12 mouse cellular contexts compared by ENCODE assay signal in the genomic region with DNA sequence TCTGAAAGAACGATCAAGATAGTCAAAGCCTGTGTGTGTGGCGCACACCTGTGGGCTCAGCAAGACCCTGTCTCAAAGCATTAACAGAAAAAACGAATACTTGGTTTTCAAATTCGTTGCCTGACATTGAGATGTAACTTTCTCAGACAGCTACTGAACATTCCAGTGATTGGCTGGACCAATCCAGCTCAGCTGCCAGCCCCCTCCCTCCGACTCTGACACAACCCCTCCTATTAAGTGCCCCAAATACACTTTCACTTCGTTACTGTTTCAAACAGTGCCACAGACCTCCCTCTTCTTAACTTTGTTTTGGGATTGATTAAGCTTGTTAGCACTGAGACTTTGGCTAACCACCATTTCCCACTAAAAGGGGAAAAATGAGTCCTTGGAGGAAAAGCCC. TPM values are rescaled to one million over a fixed set of nuclear protein-coding genes. Genes with fewer than 3 reads are reported as not detected.
DNase-seq lines count a peak whose midpoint lies in the region; ATAC-seq and TF ChIP-seq lines count a peak whose summit lies in the region.
"Had no signal": no experiment of that assay in that cellular context is flagged by ENCODE, and none has a peak within 500 bp of the region (broad histone marks: within the 10 kb centered on the region; RNA-seq: fewer than 3 reads in every experiment).

No protein-coding gene starts in this region.

- DNase-seq in heart, adult 8-10 months (ENCODE audit: low spot score): no peak
- no peak for DNase-seq in lung, adult 2 months
- peak; percentile 59 for DNase-seq in thymus, postnatal 4 days
- DNase-seq: cerebellum, adult 11 months; layer of hippocampus, adult 9-11 months had no signal

- no peak for ATAC-seq in heart, embryonic 12.5 days (ENCODE audit: insufficient number of reproducible peaks, low FRiP score)
- peak; percentile 71; the same call in 1 of the 2 replicates for ATAC-seq in lung, embryonic 16.5 days (ENCODE audit: low read depth)
- ATAC-seq in liver, embryonic 12.5 days: no peak
- no peak for ATAC-seq in forebrain, embryonic 12.5 days (ENCODE audit: low FRiP score)
- no peak for ATAC-seq in forebrain, embryonic 16.5 days
- ATAC-seq: CD4-positive, CD25-positive, alpha-beta regulatory T cell, adult 4 months had no signal

- peak overlapping the region; percentile 46; the same call in 1 of the 2 replicates for H3K9ac ChIP-seq in heart, embryonic 12.5 days
- H3K9ac ChIP-seq in lung, embryonic 16.5 days (ENCODE audit: low read length): peak overlapping the region; percentile 49
- no peak overlapping the region for H3K9ac ChIP-seq in liver, embryonic 12.5 days
- H3K9ac ChIP-seq in forebrain, embryonic 12.5 days: no peak overlapping the region
- H3K9ac ChIP-seq in forebrain, embryonic 16.5 days (replicated peaks; ENCODE audit: low read depth, low read length): no peak overlapping the region
- H3K9ac ChIP-seq: liver, embryonic 14.5 days had no signal

- no peaks in the 10 kb centered on the region for H3K4me1 ChIP-seq in heart, embryonic 12.5 days (replicated peaks)
- H3K4me1 ChIP-seq in lung, embryonic 16.5 days (replicated peaks; ENCODE audit: control insufficient read depth, insufficient read depth, low read length): no peaks in the 10 kb centered on the region
- H3K4me1 ChIP-seq in lung, adult 2 months (ENCODE audit: control insufficient read depth, insufficient read depth, low read length): no peaks in the 10 kb centered on the region
- H3K4me1 ChIP-seq in liver, embryonic 12.5 days: peaks cover 4% of the 10 kb centered on the region; the same call in 1 of the 2 replicates
- no peaks in the 10 kb centered on the region for H3K4me1 ChIP-seq in forebrain, embryonic 12.5 days
- H3K4me1 ChIP-seq in forebrain, embryonic 16.5 days (replicated peaks; ENCODE audit: control insufficient read depth, insufficient read depth, low read length): no peaks in the 10 kb centered on the region

- H3K4me2 ChIP-seq in heart, embryonic 12.5 days: peak overlapping the region; percentile 61
- H3K4me2 ChIP-seq in lung, embryonic 16.5 days (ENCODE audit: low read depth, low read length): peak overlapping the region; percentile 47
- 0 out of 2 replicates have a peak overlapping the region, but pooled peaks have one; percentile 15 for H3K4me2 ChIP-seq in liver, embryonic 12.5 days
- H3K4me2 ChIP-seq in forebrain, embryonic 12.5 days: no peak overlapping the region
- no peak overlapping the region for H3K4me2 ChIP-seq in forebrain, embryonic 16.5 days (ENCODE audit: low read length)

- WGBS in heart, embryonic 12.5 days: 30% methylated on average over 6 of the region's 6 CpGs
- WGBS in lung, embryonic 16.5 days: 28% methylated on average over 6 of the region's 6 CpGs
- 31% methylated on average over 6 of the region's 6 CpGs for WGBS in lung, adult 2 months
- WGBS in liver, embryonic 12.5 days (ENCODE audit: insufficient replicate concordance): 34% methylated on average over 6 of the region's 6 CpGs
- 55% methylated on average over 6 of the region's 6 CpGs for WGBS in forebrain, embryonic 12.5 days
- 48% methylated on average over 6 of the region's 6 CpGs for WGBS in forebrain, embryonic 16.5 days

- no peak overlapping the region for H3K27ac ChIP-seq in heart, embryonic 12.5 days (ENCODE audit: poor library complexity, severe bottlenecking)
- no peak overlapping the region for H3K27ac ChIP-seq in lung, embryonic 16.5 days (ENCODE audit: low read length)
- no peak overlapping the region for H3K27ac ChIP-seq in liver, embryonic 12.5 days
- no peak overlapping the region for H3K27ac ChIP-seq in forebrain, embryonic 12.5 days
- no peak overlapping the region for H3K27ac ChIP-seq in forebrain, embryonic 16.5 days (ENCODE audit: low read length)
- H3K27ac ChIP-seq: liver, embryonic 14.5 days had no signal

- no peak for TF ChIP-seq POLR2A in lung, adult 2 months (IDR thresholded peaks at IDR 0.05; ENCODE audit: borderline replicate concordance, extremely low read depth, low read depth, low read length)

- no peak for TF ChIP-seq CTCF in lung, adult 2 months (IDR thresholded peaks at IDR 0.05; ENCODE audit: insufficient read depth, low read length)

- H3K9me3 ChIP-seq in heart, embryonic 12.5 days (replicated peaks): no peaks in the 10 kb centered on the region
- no peaks in the 10 kb centered on the region for H3K9me3 ChIP-seq in lung, embryonic 16.5 days (ENCODE audit: control insufficient read depth, low read length)
- no peaks in the 10 kb centered on the region for H3K9me3 ChIP-seq in liver, embryonic 12.5 days (replicated peaks)
- H3K9me3 ChIP-seq in forebrain, embryonic 12.5 days: no peaks in the 10 kb centered on the region
- H3K9me3 ChIP-seq in forebrain, embryonic 16.5 days (ENCODE audit: control insufficient read depth, low read length): no peaks in the 10 kb centered on the region

- H3K4me3 ChIP-seq in heart, embryonic 12.5 days: peak overlapping the region; percentile 29
- peak overlapping the region; percentile 37 for H3K4me3 ChIP-seq in lung, embryonic 16.5 days (ENCODE audit: low read length)
- H3K4me3 ChIP-seq in lung, adult 2 months (replicated peaks; ENCODE audit: extremely low read depth, low read depth, low read length): no peak overlapping the region
- H3K4me3 ChIP-seq in liver, embryonic 12.5 days: no peak overlapping the region
- no peak overlapping the region for H3K4me3 ChIP-seq in forebrain, embryonic 12.5 days (replicated peaks)
- H3K4me3 ChIP-seq in forebrain, embryonic 16.5 days (replicated peaks; ENCODE audit: low read length): no peak overlapping the region

- no peaks in the 10 kb centered on the region for H3K36me3 ChIP-seq in heart, embryonic 12.5 days
- H3K36me3 ChIP-seq in lung, embryonic 16.5 days (ENCODE audit: control insufficient read depth, insufficient read depth, low read length): no peaks in the 10 kb centered on the region
- H3K36me3 ChIP-seq in liver, embryonic 12.5 days: no peaks in the 10 kb centered on the region
- no peaks in the 10 kb centered on the region for H3K36me3 ChIP-seq in forebrain, embryonic 12.5 days (replicated peaks)
- no peaks in the 10 kb centered on the region for H3K36me3 ChIP-seq in forebrain, embryonic 16.5 days (ENCODE audit: control insufficient read depth, insufficient read depth)

- H3K27me3 ChIP-seq in heart, embryonic 12.5 days (replicated peaks): peaks cover 29% of the 10 kb centered on the region
- peaks cover 5% of the 10 kb centered on the region; the same call in 1 of the 2 replicates for H3K27me3 ChIP-seq in lung, embryonic 16.5 days (ENCODE audit: control insufficient read depth, insufficient read depth, low read depth, low read length)
- H3K27me3 ChIP-seq in liver, embryonic 12.5 days (replicated peaks): peaks cover 34% of the 10 kb centered on the region
- peaks cover 19% of the 10 kb centered on the region for H3K27me3 ChIP-seq in forebrain, embryonic 12.5 days
- H3K27me3 ChIP-seq in forebrain, embryonic 16.5 days (replicated peaks; ENCODE audit: control insufficient read depth, insufficient read depth, low read length): peaks cover 3% of the 10 kb centered on the region; the same call in 1 of the 2 replicates

RNA-seq across cellular contexts. Expression of a gene that starts 6.6 kb away (rescaled TPM):
- polyA plus RNA-seq in heart, embryonic 12.5 days (2016; fragmentation: Nextera tagmentation; extraction: Ambion mirVana): not detected in 2 replicates
- not detected for total RNA-seq in heart, adult 8-10 months (2022)
- polyA plus RNA-seq in lung, embryonic 16.5 days (2015; fragmentation: Nextera tagmentation; extraction: Ambion mirVana): 0.15 and 0.35 TPM in 2 replicates
- polyA plus RNA-seq in lung, adult 2 months (2012; rRNA removed): not detected in 2 replicates
- polyA plus RNA-seq in liver, embryonic 12.5 days (2016; fragmentation: Nextera tagmentation; extraction: Ambion mirVana): 1.0 and 1.1 TPM in 2 replicates
- polyA plus RNA-seq in forebrain, embryonic 12.5 days (2016; fragmentation: Nextera tagmentation; extraction: Ambion mirVana): not detected in 2 replicates
- 0.10 TPM in 1 of 2 replicates, not detected in the other for polyA plus RNA-seq in forebrain, embryonic 16.5 days (2015; fragmentation: Nextera tagmentation; extraction: Ambion mirVana)

RNA-seq across cellular contexts. Expression of a gene that starts 22.4 kb away (rescaled TPM):
- polyA plus RNA-seq in heart, embryonic 12.5 days (2016; fragmentation: Nextera tagmentation; extraction: Ambion mirVana): 29.2 and 29.7 TPM in 2 replicates
- total RNA-seq in heart, adult 8-10 months (2022): 10 to 100 TPM; 19.4 to 24.6 (median 22.0) TPM
- polyA plus RNA-seq in lung, embryonic 16.5 days (2015; fragmentation: Nextera tagmentation; extraction: Ambion mirVana): 20.7 and 21.2 TPM in 2 replicates
- 12.2 and 15.0 TPM in 2 replicates for polyA plus RNA-seq in lung, adult 2 months (2012; rRNA removed)
- 13.9 and 15.6 TPM in 2 replicates for polyA plus RNA-seq in liver, embryonic 12.5 days (2016; fragmentation: Nextera tagmentation; extraction: Ambion mirVana)
- polyA plus RNA-seq in forebrain, embryonic 12.5 days (2016; fragmentation: Nextera tagmentation; extraction: Ambion mirVana): 22.5 and 23.7 TPM in 2 replicates
- 23.5 and 25.0 TPM in 2 replicates for polyA plus RNA-seq in forebrain, embryonic 16.5 days (2015; fragmentation: Nextera tagmentation; extraction: Ambion mirVana)

Comparison
In these comparisons a context has a peak if more than half of its experiments do, and no peak if none do; other contexts are left out.
1. H3K4me3 ChIP-seq: peak in heart, embryonic 12.5 days (single experiment) and lung, embryonic 16.5 days (single experiment); none in lung, adult 2 months (single experiment), liver, embryonic 12.5 days (single experiment), forebrain, embryonic 12.5 days (single experiment) and forebrain, embryonic 16.5 days (single experiment).
2. H3K4me2 ChIP-seq: peak in heart, embryonic 12.5 days (single experiment), lung, embryonic 16.5 days (single experiment) and liver, embryonic 12.5 days (single experiment); none in forebrain, embryonic 12.5 days (single experiment) and forebrain, embryonic 16.5 days (single experiment).
3. H3K9ac ChIP-seq: peak in heart, embryonic 12.5 days (single experiment) and lung, embryonic 16.5 days (single experiment); none in liver, embryonic 12.5 days (single experiment), forebrain, embryonic 12.5 days (single experiment) and forebrain, embryonic 16.5 days (single experiment).